Mouse (Mus musculus) c-Kit-negative CD71-positive TER-119-positive erythroid progenitor cells, embryonic 14.5 days (primary cell): ENCODE data around the gene Gucy2g.
A peak's percentile ranks its signal among the peaks of the same experiment; 100 is the strongest.

Experiments
- DNase-seq: peaks from one replicate; pipeline ENCODE4 v3.0.0-alpha.2; 2013; ENCODE audit warnings: low read depth, low spot score

Gene Gucy2g

DNA sequence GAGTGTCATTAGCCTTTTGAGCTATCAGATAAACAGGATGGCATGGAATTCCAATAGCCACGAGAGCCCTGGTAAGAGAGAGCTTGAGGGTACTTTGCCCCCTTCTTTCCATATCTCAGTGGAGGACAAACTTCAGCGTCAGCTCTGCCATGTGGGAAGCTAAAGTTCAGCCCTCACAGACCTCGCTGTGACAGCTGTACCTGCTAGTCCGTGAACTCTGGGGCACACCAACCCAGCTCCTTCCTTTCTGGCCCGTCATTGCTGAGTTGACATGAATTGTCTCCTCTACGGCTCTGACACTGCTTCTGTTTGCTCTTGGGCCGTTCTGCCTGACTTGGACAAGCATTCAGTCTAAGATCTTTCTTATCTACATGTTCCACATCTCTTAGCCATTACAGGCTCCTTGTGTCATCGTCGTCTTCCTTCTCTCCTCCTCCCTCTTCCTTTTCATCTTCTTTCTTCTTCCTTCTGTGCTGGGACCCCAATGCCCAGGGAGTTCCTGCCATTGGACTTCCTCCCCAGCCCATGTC is 7.0 kb upstream of the Gucy2g start:
- no peak for DNase-seq

GRCm38 (mm10) chr19:55247563-55247962 is 6.5 kb upstream of the Gucy2g start:
- no peak for DNase-seq

GRCm38 (mm10) chr19:55244791-55245231 is 3.8 kb upstream of the Gucy2g start:
- DNase-seq = no peak

- no peak for DNase-seq
Observed at GRCm38 (mm10) chr19:55239766-55240426, 1.1 kb downstream of the Gucy2g start.

- no peak for DNase-seq
Observed at GRCm38 (mm10) chr19:55236564-55236963, 4.5 kb downstream of the Gucy2g start.

DNA sequence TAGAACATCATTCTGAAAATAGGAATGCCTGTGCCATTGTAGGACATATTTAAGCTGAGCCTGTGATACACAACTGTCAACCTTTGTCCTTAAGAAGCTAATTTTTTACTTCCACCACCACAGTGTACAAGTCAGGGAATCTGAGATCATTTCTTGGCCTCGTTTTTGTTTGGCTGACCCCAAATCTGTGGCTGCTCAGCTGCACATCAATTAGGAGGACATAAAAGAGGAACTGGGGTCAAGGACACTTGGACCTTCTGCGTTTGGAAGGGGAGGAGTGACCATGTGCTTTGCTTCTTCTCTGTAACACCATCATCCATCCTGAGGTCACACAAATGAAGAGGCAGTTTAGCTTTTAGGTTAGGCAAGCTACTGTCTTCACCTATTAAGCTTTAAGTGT is 5.0 kb downstream of the Gucy2g start:
- DNase-seq = no peak

- no peak for DNase-seq
Observed at GRCm38 (mm10) chr19:55232136-55232535, 8.9 kb downstream of the Gucy2g start.

GRCm38 (mm10) chr19:55231081-55231480 is 10.0 kb downstream of the Gucy2g start:
- no peak for DNase-seq

GRCm38 (mm10) chr19:55227135-55227534 is 13.9 kb downstream of the Gucy2g start:
- DNase-seq = no peak

DNA sequence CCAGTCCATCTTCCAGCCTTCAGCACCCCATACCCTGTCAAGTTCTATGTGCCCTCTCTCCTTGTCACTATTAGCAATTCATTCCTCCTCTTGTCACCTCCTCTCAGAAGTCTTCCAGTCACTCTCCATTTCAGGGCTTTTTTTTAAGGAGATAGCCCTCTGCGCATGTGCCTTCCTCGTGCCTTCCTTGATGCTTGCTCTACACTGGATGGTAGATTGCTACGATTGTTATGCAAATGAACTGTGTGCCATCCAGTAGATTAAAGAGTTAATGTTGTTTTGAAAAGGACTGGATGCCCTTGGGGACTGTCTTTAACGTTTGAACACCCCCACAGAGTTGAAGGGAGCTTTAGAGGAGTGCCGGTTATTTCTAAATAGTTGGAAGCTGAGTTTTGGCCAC is 14.4 kb downstream of the Gucy2g start:
- DNase-seq = no peak

DNA sequence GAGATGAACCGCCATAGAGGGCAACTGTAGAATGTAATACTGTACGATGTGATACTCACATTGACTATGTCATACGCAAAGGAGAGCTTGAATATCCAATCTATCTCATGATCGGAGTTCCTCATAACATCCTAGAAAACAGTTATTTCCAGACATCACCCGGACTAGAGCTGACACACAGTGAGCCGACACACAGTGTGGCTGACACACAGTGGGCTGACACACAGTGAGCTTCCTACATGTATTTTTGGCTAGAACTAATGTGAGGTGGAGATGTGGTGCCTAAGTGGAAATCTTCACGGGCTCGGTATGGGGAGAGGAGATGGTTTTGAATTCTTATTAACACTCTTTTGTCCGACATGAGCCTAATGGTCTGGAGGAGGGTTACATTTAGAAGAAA is 18.8 kb downstream of the Gucy2g start:
- DNase-seq = no peak

DNA sequence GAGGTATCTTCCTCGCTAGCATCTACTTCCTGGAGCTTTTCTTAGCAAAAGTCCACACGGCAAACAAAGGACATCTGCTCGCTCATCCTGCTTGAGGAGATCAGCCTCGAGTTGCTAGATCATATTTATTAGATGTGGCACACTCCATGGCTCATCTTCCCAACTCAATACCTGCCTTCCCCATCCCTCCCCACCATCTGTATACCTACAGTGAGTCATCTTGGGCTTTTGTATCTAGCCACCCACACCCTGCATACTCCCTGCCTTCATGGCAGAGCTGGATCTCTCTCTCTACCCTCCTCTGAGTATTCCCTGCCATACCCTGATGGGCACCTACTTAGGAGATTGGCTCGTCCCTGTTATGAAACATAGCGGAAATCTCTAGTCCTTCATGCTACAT is 19.8 kb downstream of the Gucy2g start:
- no peak for DNase-seq

GRCm38 (mm10) chr19:55219359-55219758 is 21.7 kb downstream of the Gucy2g start:
- no peak for DNase-seq

DNA sequence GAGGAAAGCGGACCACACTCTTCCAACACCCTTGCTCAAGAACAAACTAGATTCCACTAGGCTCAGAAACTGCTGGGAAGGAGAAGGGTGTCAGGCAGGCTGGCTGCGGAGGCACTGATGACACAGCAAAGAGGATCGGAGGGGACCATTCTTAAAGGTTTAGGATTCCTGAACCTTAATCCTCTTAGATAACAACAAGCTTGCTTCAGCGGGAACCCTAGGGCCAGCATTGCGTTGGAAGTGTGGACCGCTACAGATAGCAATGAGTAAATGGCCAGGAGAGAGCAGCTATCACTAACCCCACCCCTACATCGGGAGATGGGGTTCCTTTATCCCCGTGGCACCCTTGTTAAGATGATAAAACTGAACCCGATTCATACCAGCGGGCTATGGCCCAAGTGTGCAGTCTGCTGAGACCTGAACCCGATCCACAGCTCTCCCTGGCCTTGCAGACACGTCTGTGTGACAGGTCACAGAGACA is 22.3 kb downstream of the Gucy2g start:
- peak; percentile 70 for DNase-seq

GRCm38 (mm10) chr19:55218192-55218739 is 22.8 kb downstream of the Gucy2g start:
- DNase-seq = peak; percentile 87

DNA sequence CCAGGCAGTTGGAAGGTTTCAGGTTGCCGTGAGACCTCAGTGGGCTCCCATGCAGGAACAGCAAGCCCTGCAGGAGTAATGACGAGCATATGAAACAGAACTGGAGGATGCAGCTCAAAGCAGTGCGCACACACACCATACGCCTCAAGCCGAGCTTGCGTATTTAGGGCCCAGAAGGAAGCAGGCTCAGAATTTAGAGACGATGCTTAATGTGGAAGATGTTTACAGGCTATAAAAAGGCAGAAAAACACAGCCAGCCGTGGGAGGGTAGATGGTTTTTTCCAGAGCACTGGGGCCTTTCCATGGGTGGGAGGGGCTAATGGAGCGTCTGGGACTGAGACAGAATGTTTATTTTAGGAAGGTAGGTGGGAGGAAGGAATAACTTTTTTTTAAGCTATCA is 23.7 kb downstream of the Gucy2g start:
- DNase-seq = no peak

DNA sequence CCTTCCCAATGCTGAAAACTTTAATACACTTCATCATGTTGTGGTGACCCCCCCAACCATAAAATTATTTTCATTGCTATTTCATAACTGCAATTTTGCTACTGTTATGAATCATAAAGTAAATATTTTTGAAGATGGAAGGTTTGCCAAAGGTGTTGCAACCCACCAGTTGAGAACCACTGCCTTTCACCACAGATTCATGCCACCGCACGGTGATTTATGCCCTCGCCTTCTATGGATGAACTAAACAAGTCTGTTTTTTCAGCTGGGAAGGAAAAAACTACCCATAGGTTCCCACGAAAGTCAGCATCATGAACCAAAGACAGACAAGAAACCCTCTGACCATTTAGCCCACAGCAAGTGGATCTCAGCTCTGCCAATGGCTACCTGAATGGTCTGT is 24.2 kb downstream of the Gucy2g start:
- no peak for DNase-seq

DNA sequence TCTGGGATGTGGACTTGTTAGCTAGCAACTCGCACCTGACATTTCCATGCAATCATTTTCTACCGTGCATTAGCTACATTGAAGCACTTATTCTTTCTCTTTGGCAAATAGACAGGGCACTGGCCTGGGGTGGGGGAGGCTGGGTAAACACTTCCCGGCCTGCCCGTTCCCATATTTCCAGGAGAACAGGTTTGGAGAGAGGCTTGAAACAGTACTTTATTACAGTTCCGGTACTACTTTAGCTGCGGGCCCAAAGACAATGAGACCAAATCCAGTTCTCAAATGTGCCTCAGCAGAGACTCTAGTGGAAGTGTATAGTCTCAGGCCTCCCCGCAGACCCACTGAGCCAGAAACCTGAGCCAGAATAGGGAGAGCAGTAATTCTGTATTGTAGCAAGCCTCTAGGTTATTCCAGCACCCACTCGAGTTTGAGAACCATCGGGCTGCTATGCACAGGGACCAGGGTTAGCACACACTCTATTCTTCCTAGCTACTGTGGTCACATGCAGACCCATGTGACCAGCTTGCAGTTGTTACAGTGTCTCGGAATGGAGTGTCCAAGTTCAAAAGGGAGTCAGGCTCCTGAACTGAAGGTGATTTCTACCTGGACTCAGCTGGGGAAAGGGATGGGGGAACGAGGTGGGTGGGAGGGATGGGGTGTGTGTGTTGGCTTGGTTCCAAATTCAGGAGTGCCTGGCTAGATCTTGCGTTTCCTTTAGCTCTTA is 27.3 kb downstream of the Gucy2g start:
- no peak for DNase-seq

GRCm38 (mm10) chr19:55211698-55212097 is 29.3 kb downstream of the Gucy2g start:
- no peak for DNase-seq

- no peak for DNase-seq
Observed at GRCm38 (mm10) chr19:55209084-55209483, 32.0 kb downstream of the Gucy2g start.

GRCm38 (mm10) chr19:55208654-55209053 is 32.4 kb downstream of the Gucy2g start:
- no peak for DNase-seq

DNA sequence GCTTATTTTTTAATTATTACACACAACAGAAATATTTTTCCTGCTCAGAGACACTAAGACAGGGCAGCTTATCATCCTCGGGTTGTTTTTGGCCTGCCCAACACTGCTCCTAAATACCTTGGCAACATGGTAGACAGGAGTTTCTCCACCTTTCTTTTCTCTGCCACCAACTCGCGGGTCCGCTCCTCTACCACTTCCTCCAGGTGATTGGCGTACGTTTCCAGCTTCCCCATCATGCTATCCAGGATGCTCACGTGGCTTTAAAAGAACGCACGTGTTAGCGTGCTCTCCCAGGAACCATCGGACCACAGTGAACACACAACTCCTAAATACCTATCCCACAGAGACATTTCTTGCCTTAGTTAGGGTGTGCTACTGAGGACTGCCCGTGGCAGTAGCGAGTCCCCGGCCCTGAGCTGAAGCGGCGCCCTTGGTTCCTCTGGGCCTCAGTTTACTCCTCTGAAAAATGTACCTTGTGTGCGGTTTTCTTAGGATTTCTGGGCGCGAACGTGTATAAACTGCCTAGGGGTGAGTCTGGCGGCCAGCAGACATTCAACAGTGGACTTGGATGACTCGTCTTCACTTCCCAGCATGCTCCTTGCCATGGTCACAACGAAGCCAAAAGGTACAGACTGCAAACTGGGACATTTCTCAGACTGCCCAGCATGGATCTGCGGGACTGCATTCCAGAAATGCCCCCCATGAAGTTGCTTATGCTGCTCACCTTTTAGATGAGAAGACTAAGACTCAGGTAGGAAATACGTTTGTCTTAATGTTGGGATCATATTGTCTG is 33.1 kb downstream of the Gucy2g start:
- DNase-seq = no peak
